Mouse (Mus musculus) cerebellum, adult 11-12 months (tissue): ENCODE measurements around the gene Sp7.

ENCODE experiments used
- DNase-seq: peaks from one replicate; pipeline ENCODE4 v3.0.0; 2022

Gene Sp7

DNA sequence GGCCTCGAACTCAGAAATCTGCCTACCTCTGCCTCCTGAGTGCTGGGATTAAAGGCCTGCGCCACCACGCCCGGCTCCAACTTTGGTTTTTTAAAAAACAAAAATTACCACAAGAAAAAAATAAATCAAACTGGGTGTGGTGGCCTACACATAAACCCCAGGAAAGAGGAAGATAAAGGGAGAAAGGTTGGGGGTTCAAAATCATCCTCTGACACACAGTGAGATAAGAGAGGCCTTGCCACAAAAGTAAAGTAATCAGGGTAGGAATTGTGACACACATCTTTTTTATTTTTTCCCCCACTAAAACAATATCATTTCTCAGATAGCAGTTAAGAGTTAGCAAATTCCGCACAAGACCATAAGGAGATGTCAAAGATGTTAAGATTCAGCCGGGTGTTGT is 16.7 kb upstream of the Sp7 start:
- DNase-seq, result no peak

- DNase-seq, result peak; percentile 68
Measured at GRCm38 (mm10) chr15:102381575-102381974, 14.6 kb upstream of the Sp7 start.

DNA sequence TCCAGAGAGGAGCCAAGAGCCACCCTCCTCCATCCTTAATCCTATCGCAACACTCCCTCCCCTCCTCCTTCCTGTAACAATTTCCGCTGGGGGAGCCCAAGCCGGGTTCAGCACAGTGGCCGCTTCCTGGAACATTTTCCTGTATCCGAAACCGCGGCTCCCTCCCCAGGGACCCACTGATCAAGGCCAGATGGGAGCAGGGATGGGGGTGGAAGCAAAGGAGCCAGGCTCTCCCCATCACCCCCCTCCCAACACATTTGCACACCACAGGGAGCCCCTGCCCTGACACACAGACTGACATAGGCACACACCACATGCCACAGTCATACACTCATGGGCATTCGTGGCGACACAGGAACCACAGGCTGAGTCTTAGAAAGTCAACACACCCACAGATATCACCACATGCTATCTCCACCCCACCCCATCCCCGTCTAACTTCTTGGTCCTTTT is 10.9 kb upstream of the Sp7 start:
- peak; percentile 19 for DNase-seq

GRCm38 (mm10) chr15:102377163-102377543 is 10.2 kb upstream of the Sp7 start:
- peak; percentile 42 for DNase-seq

DNA sequence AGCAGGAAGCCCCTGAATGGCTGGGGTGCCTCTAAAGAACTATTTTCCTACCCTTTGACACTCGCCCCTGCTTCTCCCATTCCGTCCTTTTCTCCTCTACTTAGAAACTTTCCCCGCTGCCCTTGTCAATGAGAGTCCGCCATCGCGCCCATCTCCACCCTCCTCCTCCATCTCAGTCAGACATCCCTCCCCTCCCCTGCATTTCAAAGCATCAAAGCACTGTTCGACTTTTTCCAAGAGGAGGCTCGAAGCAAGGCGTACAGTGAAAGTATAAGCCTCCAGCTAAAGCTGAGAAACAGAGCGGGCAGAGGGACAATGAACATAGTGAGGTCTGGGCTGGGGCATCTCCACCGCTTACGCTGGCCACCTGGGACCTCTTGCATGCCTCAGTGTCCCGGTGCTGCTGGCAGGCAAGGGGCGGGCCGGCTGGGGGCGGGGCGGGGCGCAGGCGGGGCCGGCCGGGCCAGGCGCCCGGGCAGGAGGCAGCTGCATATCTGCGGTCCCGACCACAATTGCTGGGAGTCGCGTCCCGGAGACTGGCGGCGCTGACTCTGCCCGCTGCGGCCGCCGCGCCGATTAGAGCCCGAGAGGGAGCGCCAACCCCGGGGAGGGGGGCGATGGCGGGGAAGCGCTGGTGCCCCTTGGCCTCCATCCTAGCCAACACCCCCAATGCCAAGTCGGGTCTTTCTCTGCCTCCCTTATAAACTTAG is 9.6 kb upstream of the Sp7 start:
- peak; percentile 17 for DNase-seq

DNA sequence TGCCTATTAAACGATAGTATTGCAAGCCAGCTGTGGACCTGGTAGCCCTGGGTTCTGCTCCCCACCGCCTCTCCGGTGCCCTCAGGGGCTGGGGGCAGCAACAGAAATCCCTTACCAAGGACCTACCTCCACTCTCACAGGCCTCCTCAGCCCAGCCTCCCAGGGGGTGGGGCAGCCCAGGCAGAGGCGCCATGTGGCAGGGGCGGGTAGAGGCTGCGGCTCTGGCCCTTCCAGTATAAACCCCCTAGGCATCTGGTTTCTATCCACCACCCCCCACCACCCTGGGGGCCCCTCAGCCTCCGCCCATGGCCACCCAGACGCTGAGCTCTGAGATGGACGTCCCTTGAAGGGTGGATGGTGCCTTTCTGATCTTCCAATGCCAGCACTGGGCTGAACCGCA is 3.7 kb upstream of the Sp7 start:
- DNase-seq, result no peak

DNA sequence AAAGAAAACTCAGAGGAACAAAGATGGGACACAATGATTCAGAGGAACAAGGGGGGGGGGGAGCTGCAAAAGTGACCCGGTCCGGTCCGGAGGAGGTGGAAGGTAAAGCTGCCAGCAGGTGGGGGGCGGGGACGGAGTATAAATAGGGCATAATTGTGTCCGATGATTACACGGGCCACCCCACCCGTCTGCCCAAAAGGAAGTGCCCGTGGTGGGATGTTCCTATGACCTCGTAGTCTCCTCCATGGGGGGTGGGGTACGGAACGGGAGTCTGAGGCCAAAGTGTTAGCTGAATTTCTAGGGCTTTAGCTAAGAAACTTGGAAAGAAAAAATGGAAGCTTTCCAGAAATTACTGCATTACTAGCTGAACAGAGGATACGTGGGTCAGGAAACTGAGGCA is 3.0 kb upstream of the Sp7 start:
- DNase-seq, result no peak

GRCm38 (mm10) chr15:102366238-102366637 is 744 bp downstream of the Sp7 start:
- no peak for DNase-seq

- no peak for DNase-seq
Measured at GRCm38 (mm10) chr15:102364678-102365077, 2.3 kb downstream of the Sp7 start.

DNA sequence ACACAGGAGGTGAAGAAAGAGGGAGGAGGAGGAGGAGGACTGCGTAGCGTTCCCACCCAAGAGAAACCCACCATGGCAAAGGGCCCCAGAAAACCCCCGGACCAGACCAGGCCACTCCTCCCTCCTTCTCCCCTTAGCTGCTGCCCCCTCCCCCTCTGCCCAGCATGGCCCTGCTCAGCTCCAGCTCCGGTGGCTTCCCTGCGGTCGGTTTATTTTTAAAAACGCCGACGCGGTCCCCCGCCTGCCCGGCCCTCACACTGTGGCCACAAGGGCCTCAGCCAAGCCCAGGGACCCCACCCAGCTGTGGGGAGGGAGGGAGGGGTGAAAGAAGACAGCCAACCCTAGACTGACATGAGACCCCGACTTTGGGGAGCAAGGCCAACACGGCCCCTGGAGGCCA is 4.3 kb downstream of the Sp7 start:
- DNase-seq, result no peak

DNA sequence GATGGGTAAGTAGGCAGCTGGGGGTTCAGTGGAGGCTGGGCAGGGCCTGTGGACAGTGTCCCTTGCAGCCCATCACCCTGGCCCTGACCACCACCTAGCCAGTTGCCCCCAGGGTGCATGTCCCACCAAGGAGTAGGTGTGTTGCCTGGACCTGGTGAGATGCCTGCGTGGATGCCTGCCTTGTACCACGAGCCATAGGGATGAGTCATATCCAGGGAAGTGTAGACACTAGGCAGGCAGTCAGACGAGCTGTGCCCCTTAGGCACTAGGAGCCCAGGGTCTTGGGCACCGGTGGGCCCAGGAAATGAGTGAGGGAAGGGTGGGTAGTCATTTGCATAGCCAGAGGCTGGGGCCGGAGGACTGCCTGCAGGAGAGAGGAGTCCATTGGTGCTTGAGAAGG is 8.1 kb downstream of the Sp7 start:
- no peak for DNase-seq

DNA sequence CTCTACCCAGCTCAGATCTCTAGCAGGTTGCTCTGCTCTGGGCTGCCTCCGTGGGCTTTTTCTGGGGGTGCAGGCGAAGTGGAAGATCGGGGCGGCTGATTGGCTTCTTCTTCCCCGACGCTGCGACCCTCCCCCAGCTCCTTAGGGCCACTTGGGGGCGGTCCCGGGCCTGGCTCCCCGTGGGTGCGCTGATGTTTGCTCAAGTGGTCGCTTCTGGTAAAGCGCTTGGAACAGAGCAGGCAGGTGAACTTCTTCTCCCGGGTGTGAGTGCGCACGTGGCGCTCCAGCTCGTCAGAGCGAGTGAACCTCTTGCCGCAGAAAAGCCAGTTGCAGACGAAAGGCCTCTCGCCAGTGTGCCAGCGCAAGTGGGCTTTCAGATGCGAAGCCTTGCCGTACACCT is 8.9 kb downstream of the Sp7 start:
- DNase-seq, result no peak

GRCm38 (mm10) chr15:102356501-102357325 is 10.3 kb downstream of the Sp7 start:
- no peak for DNase-seq

DNA sequence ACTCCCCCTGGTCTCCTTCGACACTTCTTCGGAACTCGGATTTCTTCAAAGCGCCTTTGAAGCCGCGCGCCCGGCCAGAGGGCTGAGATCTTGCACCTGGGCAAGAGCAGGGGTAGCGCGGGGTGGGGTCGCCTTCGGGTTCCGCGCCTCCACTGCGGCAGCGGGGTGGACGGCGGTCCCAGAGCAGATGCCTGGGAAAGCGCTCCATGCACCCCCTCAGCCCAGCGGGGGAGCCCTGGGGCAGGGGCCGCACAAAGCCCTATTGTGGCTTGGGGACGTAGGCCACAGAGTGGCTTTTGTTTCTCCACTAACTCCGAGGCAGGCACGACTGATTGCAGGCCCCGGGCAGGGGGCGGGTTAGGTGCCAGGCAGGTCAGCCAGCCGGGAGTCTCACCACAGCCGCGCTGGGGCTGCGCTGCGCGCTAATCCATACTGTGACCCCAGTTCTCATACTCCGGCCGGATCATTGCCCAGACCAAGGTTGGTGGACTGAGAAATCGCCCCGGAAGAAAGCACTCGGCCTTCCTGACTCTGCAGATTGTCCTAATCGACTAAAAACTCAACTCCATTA is 11.0 kb downstream of the Sp7 start:
- DNase-seq, result peak; percentile 34

- no peak for DNase-seq
Measured at GRCm38 (mm10) chr15:102355134-102355870, 11.7 kb downstream of the Sp7 start.

GRCm38 (mm10) chr15:102353986-102354385 is 13.0 kb downstream of the Sp7 start:
- DNase-seq, result no peak

GRCm38 (mm10) chr15:102352177-102352576 is 14.8 kb downstream of the Sp7 start:
- no peak for DNase-seq

- DNase-seq, result no peak
Measured at GRCm38 (mm10) chr15:102350942-102351291, 16.1 kb downstream of the Sp7 start.

GRCm38 (mm10) chr15:102350138-102350941 is 16.6 kb downstream of the Sp7 start, which contains the start of gene Aaas:
TSS of gene Aaas (minus strand) at chr15:102350771.
- peak; percentile 93 for DNase-seq

- DNase-seq, result no peak
Measured at GRCm38 (mm10) chr15:102346444-102346843, 20.5 kb downstream of the Sp7 start.

DNA sequence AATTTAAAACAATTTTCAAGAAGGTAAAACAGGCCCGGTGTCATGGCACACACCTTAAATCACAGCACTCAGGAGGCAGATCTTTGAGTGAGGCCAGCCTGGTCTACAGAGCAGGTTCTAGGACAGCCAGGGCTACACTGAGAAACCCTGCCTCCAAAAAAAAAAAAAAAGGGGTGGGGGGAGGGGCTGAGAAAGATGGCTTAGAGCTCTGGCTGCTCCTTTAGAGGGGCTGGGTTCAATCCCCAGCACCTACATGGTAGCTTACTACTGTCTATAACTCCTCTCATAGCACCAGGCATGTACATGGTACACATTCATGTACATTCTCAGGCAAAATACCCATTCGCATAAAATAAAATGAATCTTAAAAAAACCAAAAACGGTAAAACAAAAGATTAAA is 22.5 kb downstream of the Sp7 start:
- DNase-seq, result no peak

GRCm38 (mm10) chr15:102341580-102341979 is 25.4 kb downstream of the Sp7 start:
- no peak for DNase-seq
